Mouse (Mus musculus) v-Abl transformed pro-B cells (cell line): ENCODE results near the gene Epb41l5.

Experiments
- in situ Hi-C, 2 experiments: fragments of 400-800 bp; cut with MboI; formaldehyde crosslinking; loops; one replicate each; pipeline ENCODE4 v1.15.1; 2025; ENCODE audit not compliant: unreplicated experiment in 2 of 2

Epb41l5 gene

GRCm38 (mm10) chr1:119598855-119599254 is 49.9 kb downstream of the Epb41l5 start:
- in situ Hi-C loops, result no loop called here

GRCm38 (mm10) chr1:119596954-119597480 is 51.8 kb downstream of the Epb41l5 start:
- in situ Hi-C loops, result no loop called here

GRCm38 (mm10) chr1:119590041-119590440 is 58.8 kb downstream of the Epb41l5 start:
- in situ Hi-C loops, result no loop called here

DNA sequence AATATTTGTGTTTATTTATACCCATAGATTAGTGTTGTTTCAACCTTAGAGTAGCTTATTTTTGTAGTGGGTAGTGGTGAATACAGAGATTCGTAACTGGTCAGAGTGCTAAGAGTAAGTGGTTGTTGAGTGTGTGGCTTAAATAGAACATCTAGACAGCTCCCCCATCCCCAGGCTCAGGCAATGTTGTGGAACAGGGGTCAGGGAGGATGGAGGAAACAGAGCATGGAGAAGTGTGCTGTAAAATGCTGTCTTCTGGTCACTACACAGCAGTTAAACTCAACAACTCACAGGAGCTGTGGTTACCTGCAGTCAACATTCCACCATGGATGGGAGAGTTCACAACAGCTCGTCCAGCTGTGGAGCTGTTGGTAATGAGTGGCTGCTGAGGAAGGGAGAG is 63.8 kb downstream of the Epb41l5 start:
- in situ Hi-C loops, result no loop called here

GRCm38 (mm10) chr1:119570134-119570533 is 78.7 kb downstream of the Epb41l5 start:
- in situ Hi-C loops, result no loop called here

DNA sequence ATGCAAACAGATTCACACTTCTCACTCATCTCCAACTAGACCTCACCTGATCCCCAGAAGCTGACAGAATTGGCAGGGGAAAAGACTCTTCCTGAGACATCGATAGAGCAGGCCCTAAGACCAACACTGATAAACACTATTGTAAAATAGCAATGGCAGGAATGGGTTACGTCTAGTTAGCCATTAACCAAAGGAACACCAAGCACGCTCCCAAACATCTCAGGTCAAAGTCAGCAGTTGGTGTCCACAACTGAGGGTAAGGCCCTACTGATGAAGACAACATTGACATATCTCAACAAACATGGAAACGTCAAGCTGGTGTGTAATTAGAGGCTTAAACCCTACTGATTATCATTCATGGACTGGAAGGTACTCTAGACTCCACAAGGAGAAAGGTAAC is 83.3 kb downstream of the Epb41l5 start:
- in situ Hi-C loops, result no loop called here

DNA sequence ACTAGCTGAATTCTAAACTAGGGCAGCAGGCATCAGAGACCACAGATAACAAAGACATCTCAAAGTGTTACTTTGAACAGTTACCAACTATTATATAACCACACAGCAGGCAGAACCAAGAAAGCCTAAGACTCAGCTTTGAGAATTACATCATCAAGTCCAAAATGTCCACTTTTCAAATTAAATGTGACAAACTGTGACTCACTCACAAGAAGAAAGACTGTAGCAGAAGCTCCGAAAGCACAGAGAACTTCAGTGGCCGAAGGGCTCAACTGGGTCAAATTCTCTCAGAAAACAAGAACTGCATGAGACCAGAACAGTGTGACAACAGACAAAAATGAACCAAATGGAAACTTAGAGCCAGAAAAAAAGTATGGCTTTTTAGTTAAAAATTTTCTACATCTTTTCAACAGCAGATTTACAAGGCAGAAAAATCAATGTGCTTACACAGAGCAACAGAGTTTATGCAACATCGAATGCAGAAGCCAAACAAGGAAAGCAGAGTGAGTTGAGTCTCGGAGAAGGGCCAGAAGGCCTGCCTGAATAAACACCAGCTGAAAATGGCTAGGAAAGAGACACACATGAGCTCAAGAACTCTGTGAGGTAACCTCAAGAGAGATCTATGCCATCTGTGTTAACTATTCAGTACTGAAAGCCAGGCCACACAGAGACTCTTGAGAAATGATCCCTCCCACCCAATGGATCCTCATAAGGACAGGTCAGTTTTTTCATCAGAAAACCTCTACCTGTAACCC is 91.0 kb downstream of the Epb41l5 start:
- in situ Hi-C loops, result no loop called here

DNA sequence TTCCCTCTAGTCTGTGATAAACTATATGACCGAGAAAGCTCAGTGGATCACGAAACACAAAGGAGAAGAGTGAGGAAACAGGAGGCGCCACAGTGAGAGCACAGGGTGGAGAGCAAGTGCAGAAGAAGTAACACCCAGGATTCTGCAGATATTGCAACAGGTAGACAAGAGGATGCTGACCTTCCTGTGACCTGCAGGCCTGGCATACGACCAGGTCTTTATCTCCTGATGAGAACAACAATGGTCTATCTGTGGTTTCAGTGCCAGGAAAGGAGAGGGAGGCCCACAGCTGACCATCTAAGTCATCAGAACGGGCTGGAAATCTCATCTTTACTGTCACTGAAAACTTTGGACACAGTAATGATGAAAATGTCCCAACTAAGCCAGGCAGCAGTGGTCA is 93.1 kb downstream of the Epb41l5 start:
- in situ Hi-C loops, result no loop called here

- in situ Hi-C loops, result loop anchor here in 1 of 2 experiments (5.0 kb wide), 1 partner anchor 126 kb away; no protein-coding TSS in a partner anchor
Measured at GRCm38 (mm10) chr1:119551651-119552050, 97.1 kb downstream of the Epb41l5 start.

GRCm38 (mm10) chr1:119550064-119550463 is 98.7 kb downstream of the Epb41l5 start:
- in situ Hi-C loops, result loop anchor here in 1 of 2 experiments (5.0 kb wide), 1 partner anchor 127 kb away; no protein-coding TSS in a partner anchor

GRCm38 (mm10) chr1:119549327-119549689 is 99.5 kb downstream of the Epb41l5 start:
- in situ Hi-C loops, result loop anchor here (5.0 to 25.0 kb wide), 4 partner anchors 125 to 1888 kb away; partner anchors contain the start of gene Ccdc93 (in 1 of the 2)

DNA sequence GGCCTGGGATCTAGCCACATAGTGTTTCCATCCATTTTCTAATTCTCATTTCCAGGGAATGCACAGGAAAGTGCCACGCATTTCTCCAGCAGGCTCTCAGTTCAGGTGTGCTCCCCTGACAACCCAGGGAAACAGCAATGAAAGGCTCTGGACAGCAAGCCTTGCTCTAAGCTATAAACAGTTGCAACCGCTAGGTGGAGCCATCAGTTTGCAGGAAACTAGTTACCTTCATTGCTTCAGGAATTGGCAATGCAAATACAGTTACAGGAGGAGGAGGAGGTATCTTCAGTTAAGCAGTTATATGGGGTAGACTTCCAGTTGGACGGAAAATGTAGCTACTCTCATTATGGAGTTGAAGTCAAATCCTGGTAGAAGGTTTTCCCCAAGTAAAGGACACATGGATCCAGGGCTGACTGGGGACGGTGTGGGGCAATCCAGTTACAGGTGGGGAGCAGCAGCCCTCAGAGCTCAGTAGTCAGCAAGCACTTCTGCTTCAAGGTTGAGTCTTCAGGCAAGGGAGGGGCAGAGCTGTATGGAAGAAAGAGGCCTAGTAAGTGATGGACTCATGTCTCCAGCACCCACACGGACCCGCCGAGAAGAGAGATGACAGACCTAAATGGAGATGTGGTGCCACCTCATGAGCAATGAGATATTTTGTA is 100.0 kb downstream of the Epb41l5 start:
- in situ Hi-C loops, result loop anchor here (5.0 to 25.0 kb wide), 4 partner anchors 126 to 1889 kb away; partner anchors contain the start of gene Ccdc93 (in 1 of the 2)

DNA sequence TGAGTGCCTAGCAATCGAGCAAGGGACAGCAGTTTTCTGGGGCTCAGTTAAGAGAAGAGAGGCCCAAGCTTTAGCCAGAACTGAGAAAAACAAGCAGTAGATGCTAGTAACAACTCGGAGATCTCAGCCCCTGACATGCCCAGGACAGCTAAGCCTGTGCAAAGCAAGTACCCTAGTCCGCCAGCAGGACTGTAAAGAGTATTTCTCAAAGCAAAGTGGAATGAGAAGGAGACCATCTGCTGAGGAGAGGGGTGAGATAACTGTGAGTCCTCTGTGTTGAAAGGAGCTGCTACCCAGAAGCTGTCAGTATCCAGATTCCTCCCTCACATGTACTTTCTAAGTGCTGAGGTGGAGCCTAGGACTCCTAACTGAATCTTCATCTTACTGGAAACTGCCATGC is 102.3 kb downstream of the Epb41l5 start:
- in situ Hi-C loops, result loop anchor here (5.0 to 25.0 kb wide), 4 partner anchors 128 to 1891 kb away; partner anchors contain the start of gene Ccdc93 (in 1 of the 2)

DNA sequence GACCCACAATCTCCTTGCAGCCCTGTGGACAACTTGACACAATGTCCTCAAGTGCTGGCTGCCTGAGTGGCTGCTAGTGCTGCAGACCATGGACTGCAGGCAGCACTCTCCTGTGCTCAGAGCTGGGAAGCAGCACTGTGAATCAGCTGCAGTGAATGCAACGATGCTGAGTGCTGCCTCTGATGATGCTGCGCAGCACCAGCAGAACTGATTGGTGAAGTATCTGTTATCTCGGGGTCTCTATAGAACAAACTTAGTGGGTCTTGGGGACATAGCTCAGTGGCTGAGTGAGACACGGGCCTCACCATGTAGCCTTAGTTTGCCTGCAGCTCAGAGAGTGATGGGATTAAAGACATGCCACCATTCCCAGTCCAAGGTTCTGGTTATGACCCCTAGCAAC is 103.1 kb downstream of the Epb41l5 start:
- in situ Hi-C loops, result loop anchor here (5.0 to 25.0 kb wide), 4 partner anchors 129 to 1892 kb away; partner anchors contain the start of gene Ccdc93 (in 1 of the 2)

DNA sequence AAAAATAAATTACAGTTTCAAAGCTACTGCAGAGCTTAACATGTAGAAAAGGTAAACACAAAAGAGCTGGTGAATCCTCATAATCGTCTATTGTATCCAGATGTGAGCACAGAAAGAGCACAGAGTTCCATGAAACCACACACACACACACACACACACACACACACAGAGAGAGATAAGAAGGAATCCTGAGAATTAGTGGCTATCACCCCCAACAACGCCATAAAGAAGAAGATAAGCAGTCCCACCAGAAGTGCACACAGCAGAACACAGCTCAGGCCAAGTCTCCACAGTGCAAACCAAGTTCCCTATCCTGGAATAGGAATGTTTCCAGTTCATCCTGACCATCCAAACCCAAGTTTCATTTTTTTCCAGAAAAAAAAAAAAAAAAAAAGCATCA is 103.6 kb downstream of the Epb41l5 start:
- in situ Hi-C loops, result loop anchor here (5.0 to 25.0 kb wide), 4 partner anchors 130 to 1892 kb away; partner anchors contain the start of gene Ccdc93 (in 1 of the 2)

GRCm38 (mm10) chr1:119544611-119545155 is 104.1 kb downstream of the Epb41l5 start:
- in situ Hi-C loops, result loop anchor here (5.0 to 25.0 kb wide), 4 partner anchors 130 to 1893 kb away; partner anchors contain the start of gene Ccdc93 (in 1 of the 2)

DNA sequence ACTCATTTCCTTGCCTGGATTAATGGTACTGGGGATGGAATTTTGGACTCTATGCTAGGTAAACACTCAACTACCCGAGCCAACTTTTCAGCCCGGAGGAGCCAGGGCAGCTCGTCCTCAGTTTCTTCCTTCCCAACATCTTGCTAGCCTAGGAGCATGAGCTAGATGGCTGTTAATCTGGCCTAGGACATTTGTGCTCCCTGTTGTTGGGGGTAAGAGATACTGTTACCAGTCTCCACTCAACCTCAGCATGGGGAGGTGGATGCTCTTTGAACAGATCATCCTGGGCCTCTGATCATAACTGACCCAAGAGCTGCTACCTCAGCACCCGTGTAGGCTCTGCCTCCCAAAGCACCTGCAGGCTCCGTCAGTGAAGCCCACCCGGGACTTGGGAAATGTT is 105.5 kb downstream of the Epb41l5 start:
- in situ Hi-C loops, result loop anchor here in 1 of 2 experiments (10.0 to 25.0 kb wide), 3 partner anchors 131 to 1894 kb away; partner anchors contain the start of gene Ccdc93

DNA sequence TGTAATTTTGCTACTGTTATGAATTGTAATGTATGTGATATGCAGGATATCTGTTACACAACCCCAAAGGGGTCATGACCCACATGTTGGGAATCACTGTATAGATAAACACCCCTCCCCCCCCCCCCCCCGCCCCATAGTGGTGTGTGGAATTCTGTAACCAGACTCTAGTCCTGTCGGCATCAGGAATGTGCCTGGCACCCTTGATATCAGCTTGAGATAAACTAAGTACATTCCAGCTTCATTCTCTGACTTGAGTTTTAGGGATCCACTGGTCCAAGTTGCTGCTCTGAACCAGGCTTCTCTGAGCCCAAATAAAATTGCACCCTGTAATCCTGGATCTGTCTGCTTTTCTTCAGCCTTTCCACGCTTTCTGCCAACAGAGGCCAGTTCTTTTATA is 107.2 kb downstream of the Epb41l5 start:
- in situ Hi-C loops, result loop anchor here in 1 of 2 experiments (10.0 to 25.0 kb wide), 3 partner anchors 133 to 1896 kb away; partner anchors contain the start of gene Ccdc93

- in situ Hi-C loops, result loop anchor here in 1 of 2 experiments (10.0 to 25.0 kb wide), 3 partner anchors 134 to 1896 kb away; partner anchors contain the start of gene Ccdc93
Measured at GRCm38 (mm10) chr1:119540836-119541557, 107.8 kb downstream of the Epb41l5 start.

DNA sequence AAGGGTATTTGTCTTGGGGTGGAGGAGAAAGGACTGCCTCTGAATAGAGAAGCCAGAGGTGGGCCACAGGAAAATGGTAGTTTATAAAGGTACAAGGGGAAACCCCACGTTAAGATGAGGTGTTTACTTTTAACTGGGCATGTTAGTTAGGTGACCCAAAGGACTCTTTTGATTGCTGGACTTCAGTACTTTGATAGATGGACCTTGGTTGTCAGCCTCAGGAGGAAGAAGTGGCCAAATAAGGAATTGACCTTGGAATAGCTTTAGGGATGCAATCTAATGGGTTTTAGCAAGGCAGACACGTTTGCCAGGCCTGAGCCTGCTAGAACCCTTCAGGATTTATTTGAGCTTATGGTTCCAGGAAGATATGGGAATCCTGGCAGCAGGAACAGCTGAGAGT is 109.5 kb downstream of the Epb41l5 start:
- in situ Hi-C loops, result loop anchor here (10.0 to 25.0 kb wide), 2 partner anchors 376 to 1898 kb away; partner anchors contain the start of genes Ccdc93 (in 1 of the 2) and Tmem177 (in 1 of the 2)
